In genomic region chr4:139018976-139019375, GRCm38 (mm10) we compare ENCODE assay signal across 21 mouse cellular contexts. TPM values are rescaled to one million over a fixed set of nuclear protein-coding genes. Genes with fewer than 3 reads are reported as not detected.
A peak's percentile ranks its signal among the peaks of the same experiment; 100 is the strongest.
DNase-seq lines count a peak whose midpoint lies in the region; ATAC-seq and TF ChIP-seq lines count a peak whose summit lies in the region.
"Had no signal": no experiment of that assay in that cellular context is flagged by ENCODE, and none has a peak within 500 bp of the region (broad histone marks: within the 10 kb centered on the region; RNA-seq: fewer than 3 reads in every experiment).

No protein-coding gene starts in this region.

- 70% methylated on average over 4 of the region's 4 CpGs for WGBS in hindbrain, embryonic 11.5 days
- WGBS in hindbrain, embryonic 10.5 days, result 75% methylated on average over 4 of the region's 4 CpGs
- WGBS in intestine, embryonic 15.5 days, result 52% methylated on average over 4 of the region's 4 CpGs

- no peak overlapping the region for H3K4me3 ChIP-seq in hindbrain, embryonic 11.5 days (ENCODE audit: low read depth, low read length)
- no peak overlapping the region for H3K4me3 ChIP-seq in hindbrain, embryonic 10.5 days
- peak overlapping the region; percentile 21; the same call in 1 of the 2 replicates for H3K4me3 ChIP-seq in E14TG2a.4 (replicated peaks; ENCODE audit: low read length)
- H3K4me3 ChIP-seq in intestine, embryonic 15.5 days (replicated peaks), result no peak overlapping the region
- H3K4me3 ChIP-seq: gastrocnemius, adult 2 months; neural tube, embryonic 12.5 days had no signal

- no peak for ATAC-seq in hindbrain, embryonic 11.5 days (ENCODE audit: low FRiP score)
- ATAC-seq in intestine, embryonic 15.5 days, result peak; percentile 15; the same call in 1 of the 2 replicates

- H3K4me1 ChIP-seq in hindbrain, embryonic 11.5 days (replicated peaks; ENCODE audit: control insufficient read depth, insufficient read depth, low read length), result no peaks in the 10 kb centered on the region
- peaks cover 6% of the 10 kb centered on the region; the same call in 1 of the 2 replicates for H3K4me1 ChIP-seq in hindbrain, embryonic 10.5 days (replicated peaks)
- H3K4me1 ChIP-seq in E14TG2a.4 (replicated peaks; ENCODE audit: low read depth, low read length), result peaks cover 18% of the 10 kb centered on the region
- H3K4me1 ChIP-seq in intestine, embryonic 15.5 days (replicated peaks), result peaks cover 4% of the 10 kb centered on the region; the same call in 1 of the 2 replicates

- no peaks in the 10 kb centered on the region for H3K9me3 ChIP-seq in hindbrain, embryonic 11.5 days (ENCODE audit: control insufficient read depth, low read length)
- H3K9me3 ChIP-seq in hindbrain, embryonic 10.5 days, result peaks cover 6% of the 10 kb centered on the region; the same call in 1 of the 2 replicates
- no peaks in the 10 kb centered on the region for H3K9me3 ChIP-seq in E14TG2a.4 (ENCODE audit: low read length)
- no peaks in the 10 kb centered on the region for H3K9me3 ChIP-seq in intestine, embryonic 15.5 days

- no peak overlapping the region for H3K27ac ChIP-seq in hindbrain, embryonic 11.5 days (ENCODE audit: low read depth, low read length)
- no peak overlapping the region for H3K27ac ChIP-seq in hindbrain, embryonic 10.5 days
- H3K27ac ChIP-seq in intestine, embryonic 15.5 days, result peak overlapping the region; percentile 77
- H3K27ac ChIP-seq: gastrocnemius, adult 2 months; macrophage; neural tube, embryonic 12.5 days had no signal

- H3K27me3 ChIP-seq in hindbrain, embryonic 11.5 days (ENCODE audit: control insufficient read depth, insufficient read depth, low read length), result no peaks in the 10 kb centered on the region
- H3K27me3 ChIP-seq in hindbrain, embryonic 10.5 days (ENCODE audit: insufficient read depth, poor library complexity, severe bottlenecking), result no peaks in the 10 kb centered on the region
- H3K27me3 ChIP-seq in E14TG2a.4 (ENCODE audit: insufficient read depth, low read length), result no peaks in the 10 kb centered on the region
- H3K27me3 ChIP-seq in intestine, embryonic 15.5 days (replicated peaks), result no peaks in the 10 kb centered on the region
- H3K27me3 ChIP-seq: neural tube, embryonic 12.5 days had no signal

- DNase-seq in hindbrain, embryonic 11.5 days (ENCODE audit: low spot score), result peak; percentile 17
- no peak for DNase-seq in hindbrain, embryonic 10.5 days (ENCODE audit: low spot score)
- peak; percentile 29 for DNase-seq in Muller cell, postnatal 12 days (ENCODE audit: inconsistent ontology term)
- DNase-seq in kidney, adult 11 months, result no peak
- no peak for DNase-seq in right cerebral cortex, adult 18-20 months
- DNase-seq: cerebellum, adult 11 months; cerebellum, postnatal 36 days; heart, adult 11 months; kidney, postnatal 4 days; layer of hippocampus, postnatal 36 days; lung, adult 2 months; right cerebral cortex, postnatal 25 days had no signal

- no peak overlapping the region for H3K9ac ChIP-seq in hindbrain, embryonic 11.5 days (ENCODE audit: low read depth, low read length)
- H3K9ac ChIP-seq in intestine, embryonic 15.5 days, result no peak overlapping the region
- H3K9ac ChIP-seq: neural tube, embryonic 12.5 days had no signal

- TF ChIP-seq CTCF in E14TG2a.4 (conservative IDR thresholded peaks at IDR 0.05; ENCODE audit: low read length), result no peak

- no peaks in the 10 kb centered on the region for H3K36me3 ChIP-seq in hindbrain, embryonic 11.5 days (ENCODE audit: control insufficient read depth, insufficient read depth, low read length)
- H3K36me3 ChIP-seq in hindbrain, embryonic 10.5 days, result no peaks in the 10 kb centered on the region
- H3K36me3 ChIP-seq in E14TG2a.4 (ENCODE audit: insufficient read depth, low read length), result peaks cover 6% of the 10 kb centered on the region; the same call in 1 of the 2 replicates
- H3K36me3 ChIP-seq in intestine, embryonic 15.5 days, result no peaks in the 10 kb centered on the region
- H3K36me3 ChIP-seq: neural tube, embryonic 12.5 days had no signal

- no peak overlapping the region for H3K4me2 ChIP-seq in hindbrain, embryonic 11.5 days (replicated peaks; ENCODE audit: low read depth, low read length)
- peak overlapping the region; percentile 26 for H3K4me2 ChIP-seq in intestine, embryonic 15.5 days (replicated peaks)
- H3K4me2 ChIP-seq: neural tube, embryonic 12.5 days had no signal

RNA-seq across cellular contexts. Expression of gene Tmco4, which starts 46.3 kb away (rescaled TPM):
- 0.61 and 1.3 TPM in 2 replicates for polyA plus RNA-seq in hindbrain, embryonic 11.5 days (2014; fragmentation: Nextera tagmentation; extraction: Ambion mirVana)
- polyA plus RNA-seq in hindbrain, embryonic 10.5 days (2016; fragmentation: Nextera tagmentation; extraction: Ambion mirVana), result 0.70 and 1.1 TPM in 2 replicates
- 14.1 and 14.3 TPM in 2 replicates for polyA plus RNA-seq in intestine, embryonic 15.5 days (2015; fragmentation: Nextera tagmentation; extraction: Ambion mirVana)

RNA-seq across cellular contexts. Expression of gene Rnf186, which starts 52.1 kb away (rescaled TPM):
- not detected in 2 replicates for polyA plus RNA-seq in hindbrain, embryonic 11.5 days (2014; fragmentation: Nextera tagmentation; extraction: Ambion mirVana)
- polyA plus RNA-seq in hindbrain, embryonic 10.5 days (2016; fragmentation: Nextera tagmentation; extraction: Ambion mirVana), result not detected in 2 replicates
- polyA plus RNA-seq in intestine, embryonic 15.5 days (2015; fragmentation: Nextera tagmentation; extraction: Ambion mirVana), result 79.5 and 98.0 TPM in 2 replicates
- polyA plus RNA-seq: G1E; heart, embryonic 14.5 days; macrophage; neural tube, embryonic 12.5 days; testis, adult 2 months had no signal

RNA-seq across cellular contexts. Expression of gene Htr6, which starts 56.4 kb away (rescaled TPM):
- not detected in 2 replicates for polyA plus RNA-seq in hindbrain, embryonic 11.5 days (2014; fragmentation: Nextera tagmentation; extraction: Ambion mirVana)
- polyA plus RNA-seq in hindbrain, embryonic 10.5 days (2016; fragmentation: Nextera tagmentation; extraction: Ambion mirVana), result 0.08 TPM in 1 of 2 replicates, not detected in the other
- polyA plus RNA-seq in intestine, embryonic 15.5 days (2015; fragmentation: Nextera tagmentation; extraction: Ambion mirVana), result 0.14 and 0.18 TPM in 2 replicates
- polyA plus RNA-seq: G1E; heart, embryonic 14.5 days; liver, adult 2 months; macrophage; neural tube, embryonic 12.5 days had no signal

Comparison
In these comparisons a context has a peak if more than half of its experiments do, and no peak if none do; other contexts are left out.
1. DNase-seq: peak in hindbrain, embryonic 11.5 days (single experiment) and Muller cell, postnatal 12 days (single experiment); none in hindbrain, embryonic 10.5 days (single experiment), kidney, adult 11 months (single experiment) and right cerebral cortex, adult 18-20 months (single experiment).
2. RNA of gene Rnf186, which starts 52.1 kb away (polyA plus RNA-seq): 79.5 to 98.0 TPM in intestine, embryonic 15.5 days; not detected in hindbrain, embryonic 11.5 days and not detected in hindbrain, embryonic 10.5 days; every median in the first group is over 10 times any median in the second.